Mouse (Mus musculus): ENCODE data around the gene Esyt2.

- TF ChIP-seq EP300 (IDR thresholded peaks at IDR 0.05), result no peak
- TF ChIP-seq CTCF (IDR thresholded peaks at IDR 0.05), result no peak
Observed at GRCm38 (mm10) chr12:116307870-116308269, 26.9 kb downstream of the Esyt2 start.

All from lung, postnatal 0 days (tissue).